Mouse (Mus musculus): Measurements from ENCODE around the gene Ncam1.

GRCm38 (mm10) chr9:49635668-49636326 is 162.9 kb downstream of the Ncam1 start:
- TF ChIP-seq FLI1 (IDR thresholded peaks at IDR 0.05; ENCODE audit: low read length) (no peak), GATA1 (IDR thresholded peaks at IDR 0.05; ENCODE audit: borderline replicate concordance, low read length) (no peak)

Data from megakaryocyte, embryonic 14.5 days (primary cell).